Comparison of ENCODE assay signal across 29 mouse cellular contexts in the genomic region with DNA sequence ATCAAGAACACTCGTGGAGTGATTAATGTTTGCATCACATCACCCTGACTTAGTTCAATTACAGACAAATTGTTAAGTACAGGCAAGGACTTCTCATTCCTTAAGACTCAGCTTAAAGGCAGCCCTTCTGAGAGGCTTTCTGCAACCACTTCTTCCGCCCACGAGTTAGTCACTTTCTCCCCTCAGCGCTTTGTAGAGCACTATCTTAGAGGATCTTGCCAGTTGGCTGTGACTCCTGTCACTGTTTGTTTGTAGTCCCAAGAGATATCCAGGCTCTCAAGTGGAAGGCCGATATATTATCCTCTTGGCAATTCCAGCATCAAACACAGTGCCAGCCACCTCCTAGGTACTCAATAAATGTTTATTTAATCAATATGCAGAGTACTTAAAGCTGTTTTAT.
DNase-seq lines count a peak whose midpoint lies in the region; ATAC-seq lines count a peak whose summit lies in the region.
"Had no signal": no experiment of that assay in that cellular context is flagged by ENCODE, and none has a peak within 500 bp of the region (broad histone marks: within the 10 kb centered on the region; RNA-seq: fewer than 3 reads in every experiment).

No protein-coding gene starts in this region.

- no peak overlapping the region for H3K4me2 ChIP-seq in intestine, embryonic 15.5 days (replicated peaks)
- H3K4me2 ChIP-seq in midbrain, embryonic 16.5 days (ENCODE audit: low read length) = no peak overlapping the region
- H3K4me2 ChIP-seq: embryonic facial prominence, embryonic 13.5 days; forebrain, embryonic 12.5 days; forebrain, embryonic 15.5 days; heart, embryonic 12.5 days; heart, embryonic 15.5 days; hindbrain, embryonic 13.5 days had no signal

- no peak overlapping the region for H3K27ac ChIP-seq in intestine, embryonic 15.5 days
- H3K27ac ChIP-seq in midbrain, embryonic 16.5 days (ENCODE audit: low read length) = no peak overlapping the region
- H3K27ac ChIP-seq: embryonic facial prominence, embryonic 10.5 days; embryonic facial prominence, embryonic 13.5 days; forebrain, embryonic 12.5 days; forebrain, embryonic 15.5 days; heart, embryonic 15.5 days; hindbrain, embryonic 10.5 days; hindbrain, embryonic 13.5 days had no signal

- H3K36me3 ChIP-seq in intestine, embryonic 15.5 days = no peaks in the 10 kb centered on the region
- H3K36me3 ChIP-seq in midbrain, embryonic 16.5 days (ENCODE audit: control insufficient read depth, insufficient read depth, low read length) = no peaks in the 10 kb centered on the region
- H3K36me3 ChIP-seq: embryonic facial prominence, embryonic 10.5 days; embryonic facial prominence, embryonic 13.5 days; forebrain, embryonic 12.5 days; forebrain, embryonic 15.5 days; heart, embryonic 12.5 days; heart, embryonic 15.5 days; hindbrain, embryonic 10.5 days; hindbrain, embryonic 13.5 days had no signal

- H3K27me3 ChIP-seq in intestine, embryonic 15.5 days (replicated peaks) = no peaks in the 10 kb centered on the region
- H3K27me3 ChIP-seq in midbrain, embryonic 16.5 days (ENCODE audit: control insufficient read depth, insufficient read depth, low read depth, low read length) = no peaks in the 10 kb centered on the region
- H3K27me3 ChIP-seq: forebrain, embryonic 12.5 days; forebrain, embryonic 15.5 days; heart, embryonic 12.5 days; heart, embryonic 15.5 days; hindbrain, embryonic 13.5 days had no signal

- no peaks in the 10 kb centered on the region for H3K9me3 ChIP-seq in intestine, embryonic 15.5 days
- H3K9me3 ChIP-seq in midbrain, embryonic 16.5 days (replicated peaks; ENCODE audit: control insufficient read depth, low read length, poor library complexity, severe bottlenecking) = peaks cover 3% of the 10 kb centered on the region; the same call in 1 of the 2 replicates
- H3K9me3 ChIP-seq: embryonic facial prominence, embryonic 10.5 days; forebrain, embryonic 12.5 days; forebrain, embryonic 15.5 days; heart, embryonic 15.5 days; hindbrain, embryonic 10.5 days; hindbrain, embryonic 13.5 days had no signal

- DNase-seq in adrenal gland, postnatal 10 days = peak; percentile 34
- no peak for DNase-seq in adrenal gland, adult 8-10 months
- peak; percentile 15 for DNase-seq in lung, postnatal 36 days
- no peak for DNase-seq in lung, postnatal 25 days (ENCODE audit: low spot score)
- DNase-seq in MN1 (ENCODE audit: low spot score) = peak; percentile 35
- DNase-seq in brain, adult 2 months (ENCODE audit: low read depth, low spot score) = peak; percentile 19
- DNase-seq: adrenal gland, postnatal 36 days; cerebellum, adult 11 months; cerebellum, adult 2 months; cerebellum, postnatal 10 days; cerebellum, postnatal 36 days; embryo, embryonic 11 days; gastrocnemius, postnatal 25 days; heart, adult 18-20 months; heart, postnatal 10 days; heart, postnatal 36 days had no signal

- H3K4me1 ChIP-seq in intestine, embryonic 15.5 days (replicated peaks) = no peaks in the 10 kb centered on the region
- H3K4me1 ChIP-seq in midbrain, embryonic 16.5 days (ENCODE audit: control insufficient read depth, insufficient read depth, low read length) = no peaks in the 10 kb centered on the region
- H3K4me1 ChIP-seq: forebrain, embryonic 12.5 days; forebrain, embryonic 15.5 days; hindbrain, embryonic 10.5 days; hindbrain, embryonic 13.5 days had no signal

- no peak for ATAC-seq in intestine, embryonic 15.5 days
- no peak for ATAC-seq in midbrain, embryonic 16.5 days
- ATAC-seq: forebrain, embryonic 15.5 days; hindbrain, embryonic 16.5 days; intestine, embryonic 16.5 days had no signal

- no peak overlapping the region for H3K4me3 ChIP-seq in intestine, embryonic 15.5 days (replicated peaks)
- H3K4me3 ChIP-seq in midbrain, embryonic 16.5 days (ENCODE audit: low read depth, low read length) = no peak overlapping the region
- H3K4me3 ChIP-seq: embryonic facial prominence, embryonic 10.5 days; embryonic facial prominence, embryonic 13.5 days; erythroblast, embryonic 14.5 days; forebrain, embryonic 12.5 days; forebrain, embryonic 15.5 days; heart, embryonic 12.5 days; heart, embryonic 15.5 days; hindbrain, embryonic 10.5 days; hindbrain, embryonic 13.5 days had no signal

- WGBS in intestine, embryonic 15.5 days = 50% methylated on average over 5 of the region's 5 CpGs
- WGBS in midbrain, embryonic 16.5 days = 80% methylated on average over 5 of the region's 5 CpGs

- H3K9ac ChIP-seq in intestine, embryonic 15.5 days = no peak overlapping the region
- H3K9ac ChIP-seq in midbrain, embryonic 16.5 days (ENCODE audit: low read depth, low read length) = no peak overlapping the region
- H3K9ac ChIP-seq: embryonic facial prominence, embryonic 13.5 days; forebrain, embryonic 12.5 days; forebrain, embryonic 15.5 days; heart, embryonic 12.5 days; heart, embryonic 15.5 days; hindbrain, embryonic 13.5 days had no signal

Comparison
In these comparisons a context has a peak if more than half of its experiments do, and no peak if none do; other contexts are left out.
1. DNase-seq: peak in adrenal gland, postnatal 10 days (single experiment), lung, postnatal 36 days (single experiment), MN1 (single experiment) and brain, adult 2 months (single experiment); none in adrenal gland, adult 8-10 months (single experiment) and lung, postnatal 25 days (single experiment).